Mouse (Mus musculus) retina, postnatal 7 days (tissue): ENCODE measurements around the gene Fbxo6.
A peak's percentile ranks its signal among the peaks of the same experiment; 100 is the strongest.
"Not testable (repeated sequence)": the region's sequence is repeated elsewhere in the genome, so short reads cannot be mapped to it uniquely, and the experiment has no call there.

Experiments
- DNase-seq: peaks from one replicate; pipeline ENCODE4 v3.0.0-alpha.2; 2012; ENCODE audit warnings: low read depth, low spot score

Gene Fbxo6

GRCm38 (mm10) chr4:148128241-148128640 is 23.7 kb downstream of the Fbxo6 start:
- DNase-seq = no peak

- DNase-seq = no peak
These were observed 29.3 kb downstream of the Fbxo6 start for GRCm38 (mm10) chr4:148122694-148123066.

- no peak for DNase-seq
These were observed 29.8 kb downstream of the Fbxo6 start for GRCm38 (mm10) chr4:148121982-148122693.

- no peak for DNase-seq
These were observed 30.6 kb downstream of the Fbxo6 start for GRCm38 (mm10) chr4:148121362-148121761.

- DNase-seq = no peak
These were observed 31.4 kb downstream of the Fbxo6 start for GRCm38 (mm10) chr4:148120555-148120954.

GRCm38 (mm10) chr4:148119578-148119977 is 32.4 kb downstream of the Fbxo6 start:
- not testable (repeated sequence) for DNase-seq

- no peak for DNase-seq
These were observed 34.5 kb downstream of the Fbxo6 start for GRCm38 (mm10) chr4:148117392-148117791.

- DNase-seq = no peak
These were observed 35.3 kb downstream of the Fbxo6 start for GRCm38 (mm10) chr4:148116657-148117056.

- DNase-seq = no peak
These were observed 36.5 kb downstream of the Fbxo6 start for GRCm38 (mm10) chr4:148115467-148115866.

- DNase-seq = peak; percentile 85
These were observed 37.1 kb downstream of the Fbxo6 start for GRCm38 (mm10) chr4:148114758-148115391.

GRCm38 (mm10) chr4:148112519-148112918 is 39.4 kb downstream of the Fbxo6 start:
- no peak for DNase-seq

GRCm38 (mm10) chr4:148109215-148109614 is 42.7 kb downstream of the Fbxo6 start:
- no peak for DNase-seq

- no peak for DNase-seq
These were observed 43.3 kb downstream of the Fbxo6 start for GRCm38 (mm10) chr4:148108565-148109100.

GRCm38 (mm10) chr4:148107621-148108291 is 44.2 kb downstream of the Fbxo6 start:
- DNase-seq = no peak

GRCm38 (mm10) chr4:148104146-148104545 is 47.8 kb downstream of the Fbxo6 start:
- no peak for DNase-seq

- peak; percentile 67 for DNase-seq
These were observed 50.0 kb downstream of the Fbxo6 start for GRCm38 (mm10) chr4:148101801-148102527.

GRCm38 (mm10) chr4:148098666-148099065 is 53.3 kb downstream of the Fbxo6 start:
- no peak for DNase-seq

GRCm38 (mm10) chr4:148097936-148098335 is 54.0 kb downstream of the Fbxo6 start:
- no peak for DNase-seq
